Mouse (Mus musculus): ENCODE data around the gene Stom. TPM values are rescaled to one million over a fixed set of nuclear protein-coding genes. Genes with fewer than 3 reads are reported as not detected.

Gene Stom
- total and polyA plus RNA-seq, 2 experiments = 34.2 to 42.4 TPM

DNA sequence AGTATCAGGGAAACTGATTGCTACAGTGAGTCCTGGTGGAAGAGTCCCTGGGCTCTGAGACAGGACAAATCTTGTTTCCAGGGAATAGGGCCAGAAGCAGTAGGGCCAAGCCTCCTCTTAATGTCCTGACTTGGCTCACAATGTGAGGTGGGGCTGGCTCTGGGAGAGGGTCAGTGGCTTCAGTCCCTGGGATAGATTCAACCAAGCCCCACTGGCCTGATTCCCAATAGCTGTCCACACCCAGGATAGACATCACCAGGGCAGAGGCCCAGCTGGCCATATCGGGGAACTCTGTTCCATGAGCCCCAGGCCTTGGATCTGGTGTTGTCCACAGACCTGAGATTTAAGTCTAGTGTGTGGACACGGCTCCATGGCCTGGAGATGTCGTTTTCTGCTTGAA is 59.1 kb downstream of the Stom start:
- peak; percentile 88 for DNase-seq (ENCODE audit: extremely low read depth, low read depth, low spot score)
- TF ChIP-seq POLR2A (IDR thresholded peaks at IDR 0.05; ENCODE audit: extremely low read depth, insufficient read depth, low read length) (no peak), CTCF (IDR thresholded peaks at IDR 0.05; ENCODE audit: low read depth, low read length) (no peak)
- Histone ChIP-seq H3K27me3 (ENCODE audit: control insufficient read depth, insufficient read depth, low read length) (no peaks in the 10 kb centered on the region), H3K79me2 (ENCODE audit: control insufficient read depth, insufficient read depth, low read length) (no peaks in the 10 kb centered on the region), H3K4me3 (ENCODE audit: insufficient read depth, low read depth, low read length) (no peak overlapping the region), H3K9ac (ENCODE audit: low read depth, low read length) (no peak overlapping the region), H3K36me3 (ENCODE audit: control insufficient read depth, insufficient read depth, low read length) (no peaks in the 10 kb centered on the region), H3K27ac (replicated peaks; ENCODE audit: insufficient read depth, low read depth, low read length) (peak overlapping the region; percentile 77), H3K4me1 (ENCODE audit: control insufficient read depth, insufficient read depth, low read length) (peaks cover 13% of the 10 kb centered on the region)
- WGBS = 31% methylated on average over 3 of the region's 3 CpGs

DNA sequence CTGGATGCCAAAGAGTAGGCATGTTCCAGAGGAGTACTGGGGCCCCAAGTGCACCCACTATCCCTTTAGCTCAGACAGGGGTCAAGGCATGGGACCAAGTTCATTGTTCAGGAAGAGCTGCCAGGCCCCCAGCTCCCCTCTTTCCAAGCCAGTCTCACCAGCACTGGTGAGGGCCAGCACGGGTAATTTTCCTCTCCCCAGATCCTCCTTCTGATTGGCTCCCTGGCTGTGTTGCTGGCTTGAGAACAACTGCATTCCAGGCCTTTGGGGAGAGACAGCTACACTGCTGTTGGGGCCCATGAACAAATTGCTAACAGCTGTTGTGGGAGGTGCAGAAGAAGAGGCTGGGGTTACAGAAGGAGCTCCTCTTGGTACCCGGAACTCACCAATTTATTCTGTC is 63.2 kb downstream of the Stom start:
- 58% methylated on average over 2 of the region's 2 CpGs for WGBS
- H3K27ac ChIP-seq (replicated peaks; ENCODE audit: insufficient read depth, low read depth, low read length) = peak overlapping the region; percentile 16; the same call in 1 of the 2 replicates
- DNase-seq (ENCODE audit: extremely low read depth, low read depth, low spot score) = peak; percentile 42
- no peaks in the 10 kb centered on the region for H3K27me3 ChIP-seq (ENCODE audit: control insufficient read depth, insufficient read depth, low read length)
- H3K9ac ChIP-seq (ENCODE audit: low read depth, low read length) = no peak overlapping the region
- H3K4me3 ChIP-seq (ENCODE audit: insufficient read depth, low read depth, low read length) = no peak overlapping the region
- no peaks in the 10 kb centered on the region for H3K79me2 ChIP-seq (ENCODE audit: control insufficient read depth, insufficient read depth, low read length)
- TF ChIP-seq CTCF (IDR thresholded peaks at IDR 0.05; ENCODE audit: low read depth, low read length) (no peak), POLR2A (IDR thresholded peaks at IDR 0.05; ENCODE audit: extremely low read depth, insufficient read depth, low read length) (no peak)
- no peaks in the 10 kb centered on the region for H3K36me3 ChIP-seq (ENCODE audit: control insufficient read depth, insufficient read depth, low read length)
- H3K4me1 ChIP-seq (ENCODE audit: control insufficient read depth, insufficient read depth, low read length) = peaks cover 2% of the 10 kb centered on the region

DNA sequence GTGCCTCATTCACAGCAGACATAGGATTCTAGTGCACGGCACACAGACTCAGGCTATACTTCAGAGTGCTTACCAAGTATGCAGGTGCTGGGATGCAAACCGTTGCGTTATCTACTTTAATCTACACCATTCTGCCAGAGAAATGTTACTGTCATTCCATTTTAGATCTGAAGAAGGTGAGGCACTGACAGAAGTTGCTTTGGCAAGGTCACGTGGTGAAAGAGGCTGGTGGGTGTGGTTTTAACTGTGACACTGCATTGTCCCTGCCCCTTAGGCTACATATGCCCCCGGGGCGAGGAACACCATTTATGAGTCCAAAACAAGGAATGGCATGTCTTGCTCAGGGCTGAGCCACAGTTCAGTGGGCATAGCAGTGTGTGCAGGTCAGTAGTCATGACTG is 63.9 kb downstream of the Stom start:
- no peak overlapping the region for H3K9ac ChIP-seq (ENCODE audit: low read depth, low read length)
- WGBS = 88% methylated on average over 6 of the region's 6 CpGs
- no peaks in the 10 kb centered on the region for H3K79me2 ChIP-seq (ENCODE audit: control insufficient read depth, insufficient read depth, low read length)
- no peaks in the 10 kb centered on the region for H3K4me1 ChIP-seq (ENCODE audit: control insufficient read depth, insufficient read depth, low read length)
- TF ChIP-seq CTCF (IDR thresholded peaks at IDR 0.05; ENCODE audit: low read depth, low read length) = no peak
- no peak for TF ChIP-seq POLR2A (IDR thresholded peaks at IDR 0.05; ENCODE audit: extremely low read depth, insufficient read depth, low read length)
- no peak overlapping the region for H3K27ac ChIP-seq (replicated peaks; ENCODE audit: insufficient read depth, low read depth, low read length)
- no peak overlapping the region for H3K4me3 ChIP-seq (ENCODE audit: insufficient read depth, low read depth, low read length)
- no peak for DNase-seq (ENCODE audit: extremely low read depth, low read depth, low spot score)
- H3K36me3 ChIP-seq (ENCODE audit: control insufficient read depth, insufficient read depth, low read length) = no peaks in the 10 kb centered on the region
- no peaks in the 10 kb centered on the region for H3K27me3 ChIP-seq (ENCODE audit: control insufficient read depth, insufficient read depth, low read length)

DNA sequence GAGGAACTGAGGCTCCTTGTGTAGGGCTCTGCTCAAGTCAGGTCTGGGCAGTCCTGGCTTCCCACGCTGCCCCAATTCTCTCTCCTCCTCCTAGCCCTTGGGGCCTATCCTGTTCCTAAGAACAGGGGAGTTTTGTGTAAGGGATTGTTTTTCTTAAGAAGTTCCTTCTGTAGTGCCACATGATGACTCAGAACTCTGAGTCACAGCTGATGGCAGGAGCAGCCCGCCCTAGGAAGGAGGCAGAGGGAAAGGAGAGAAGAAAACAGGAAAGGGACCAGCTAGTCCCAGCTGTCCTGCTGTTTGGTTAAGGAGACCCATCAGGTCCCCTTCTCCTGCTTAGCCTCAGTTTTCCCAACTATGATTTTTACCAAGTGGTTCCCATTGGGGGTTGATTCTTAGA is 65.0 kb downstream of the Stom start:
- Histone ChIP-seq H3K27ac (replicated peaks; ENCODE audit: insufficient read depth, low read depth, low read length) (no peak overlapping the region), H3K27me3 (ENCODE audit: control insufficient read depth, insufficient read depth, low read length) (no peaks in the 10 kb centered on the region), H3K4me3 (ENCODE audit: insufficient read depth, low read depth, low read length) (no peak overlapping the region), H3K9ac (ENCODE audit: low read depth, low read length) (no peak overlapping the region), H3K79me2 (ENCODE audit: control insufficient read depth, insufficient read depth, low read length) (no peaks in the 10 kb centered on the region), H3K36me3 (ENCODE audit: control insufficient read depth, insufficient read depth, low read length) (no peaks in the 10 kb centered on the region), H3K4me1 (ENCODE audit: control insufficient read depth, insufficient read depth, low read length) (no peaks in the 10 kb centered on the region)
- TF ChIP-seq CTCF (IDR thresholded peaks at IDR 0.05; ENCODE audit: low read depth, low read length) = no peak
- TF ChIP-seq POLR2A (IDR thresholded peaks at IDR 0.05; ENCODE audit: extremely low read depth, insufficient read depth, low read length) = no peak
- 83% methylated on average over 2 of the region's 2 CpGs for WGBS
- no peak for DNase-seq (ENCODE audit: extremely low read depth, low read depth, low spot score)

DNA sequence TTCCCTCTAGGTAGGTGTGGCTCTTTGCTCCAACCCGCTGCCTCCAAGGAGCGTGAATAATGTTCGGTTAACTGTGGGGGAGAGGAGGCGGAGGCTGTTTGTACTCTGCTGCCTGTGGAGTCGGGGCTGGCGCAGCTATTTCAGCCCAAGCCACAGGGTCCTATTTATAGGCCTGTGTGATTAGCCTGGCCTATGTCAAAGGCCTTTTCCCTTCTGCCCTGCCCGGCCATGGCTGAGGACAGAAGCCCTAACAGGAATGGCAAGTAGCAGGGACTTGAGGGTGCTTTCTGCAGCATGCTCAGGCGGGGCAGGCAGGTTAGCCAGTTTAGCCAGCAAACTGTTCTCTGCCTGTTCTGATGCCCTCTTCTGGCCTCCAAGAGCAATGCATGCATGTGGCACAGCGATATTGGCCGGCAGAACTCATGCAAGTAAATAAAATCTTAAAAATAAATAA is 66.2 kb downstream of the Stom start:
- Histone ChIP-seq H3K27ac (replicated peaks; ENCODE audit: insufficient read depth, low read depth, low read length) (no peak overlapping the region), H3K4me1 (ENCODE audit: control insufficient read depth, insufficient read depth, low read length) (no peaks in the 10 kb centered on the region), H3K79me2 (ENCODE audit: control insufficient read depth, insufficient read depth, low read length) (no peaks in the 10 kb centered on the region), H3K4me3 (ENCODE audit: insufficient read depth, low read depth, low read length) (no peak overlapping the region), H3K9ac (ENCODE audit: low read depth, low read length) (no peak overlapping the region), H3K36me3 (ENCODE audit: control insufficient read depth, insufficient read depth, low read length) (no peaks in the 10 kb centered on the region), H3K27me3 (ENCODE audit: control insufficient read depth, insufficient read depth, low read length) (no peaks in the 10 kb centered on the region)
- peak; percentile 61 for DNase-seq (ENCODE audit: extremely low read depth, low read depth, low spot score)
- WGBS = 27% methylated on average over 10 of the region's 10 CpGs
- TF ChIP-seq POLR2A (IDR thresholded peaks at IDR 0.05; ENCODE audit: extremely low read depth, insufficient read depth, low read length) (no peak), CTCF (IDR thresholded peaks at IDR 0.05; ENCODE audit: low read depth, low read length) (peak; percentile 95)

DNA sequence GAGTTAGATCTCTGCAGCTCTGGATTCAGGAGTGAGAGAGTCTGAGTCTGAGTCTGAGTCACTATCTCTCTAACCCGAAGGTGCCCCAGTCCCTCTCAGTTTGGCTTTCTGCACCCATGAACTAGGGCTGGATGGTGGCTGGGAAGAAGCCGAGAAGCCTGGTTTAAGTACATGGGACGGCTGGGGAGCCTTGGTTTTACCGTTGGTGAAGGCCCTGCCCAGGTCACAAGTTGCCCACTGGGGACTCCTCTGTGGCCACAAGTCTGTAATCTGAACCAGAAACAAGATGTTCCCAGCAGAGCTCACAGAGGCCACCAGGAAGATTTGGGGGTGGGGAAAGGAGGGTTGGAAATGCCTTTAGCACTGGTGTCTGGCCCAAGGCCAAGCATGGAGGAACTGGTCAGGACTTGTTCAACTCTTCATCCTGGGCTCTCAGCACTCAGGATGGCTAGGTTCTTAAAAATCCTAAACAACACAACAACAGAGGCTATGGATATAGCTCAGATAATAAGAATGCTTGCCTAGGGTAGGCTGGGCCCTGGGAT is 67.0 kb downstream of the Stom start:
- TF ChIP-seq CTCF (IDR thresholded peaks at IDR 0.05; ENCODE audit: low read depth, low read length) (no peak), POLR2A (IDR thresholded peaks at IDR 0.05; ENCODE audit: extremely low read depth, insufficient read depth, low read length) (no peak)
- H3K79me2 ChIP-seq (ENCODE audit: control insufficient read depth, insufficient read depth, low read length) = no peaks in the 10 kb centered on the region
- H3K27ac ChIP-seq (replicated peaks; ENCODE audit: insufficient read depth, low read depth, low read length) = no peak overlapping the region
- H3K27me3 ChIP-seq (ENCODE audit: control insufficient read depth, insufficient read depth, low read length) = no peaks in the 10 kb centered on the region
- 82% methylated on average over 4 of the region's 4 CpGs for WGBS
- H3K4me3 ChIP-seq (ENCODE audit: insufficient read depth, low read depth, low read length) = no peak overlapping the region
- no peak overlapping the region for H3K9ac ChIP-seq (ENCODE audit: low read depth, low read length)
- no peaks in the 10 kb centered on the region for H3K4me1 ChIP-seq (ENCODE audit: control insufficient read depth, insufficient read depth, low read length)
- no peak for DNase-seq (ENCODE audit: extremely low read depth, low read depth, low spot score)
- no peaks in the 10 kb centered on the region for H3K36me3 ChIP-seq (ENCODE audit: control insufficient read depth, insufficient read depth, low read length)
